Mouse (Mus musculus) C2C12 (cell line): ENCODE measurements around the gene Ncan. TPM values are rescaled to one million over a fixed set of nuclear protein-coding genes. Genes with fewer than 3 reads are reported as not detected.

Experiments
- H3K27me3 ChIP-seq: one replicate; pipeline ENCODE4 v1.6.1; 2011; ENCODE audit not compliant: control insufficient read depth, insufficient read depth, insufficient read length
- H3K36me3 ChIP-seq: one replicate; pipeline ENCODE4 v1.6.1; 2011; ENCODE audit not compliant: control insufficient read depth, insufficient read depth
- H3K4me3 ChIP-seq: one replicate; pipeline ENCODE4 v1.5.1; 2011; ENCODE audit warnings: mild to moderate bottlenecking, control low read depth; ENCODE audit not compliant: poor library complexity, insufficient read depth, severe bottlenecking
- H3K79me2 ChIP-seq: one replicate; pipeline ENCODE4 v1.6.1; 2011; ENCODE audit not compliant: control insufficient read depth, insufficient read depth
- H3K79me3 ChIP-seq: one replicate; pipeline ENCODE4 v1.6.1; 2011; ENCODE audit warnings: low read depth, control low read depth
- H3ac ChIP-seq: one replicate; pipeline ENCODE3; 2011; ENCODE audit warnings: low read depth; ENCODE audit not compliant: control insufficient read depth, insufficient read length
- CEBPB ChIP-seq: IDR thresholded peaks from one replicate; pipeline ENCODE4 v1.6.1; 2011; ENCODE audit warnings: low read depth, mild to moderate bottlenecking, control low read depth, moderate library complexity
- CTCF ChIP-seq: IDR thresholded peaks from one replicate; pipeline ENCODE4 v1.5.1; 2011; ENCODE audit not compliant: control insufficient read depth, insufficient read depth, insufficient read length
- FOSL1 ChIP-seq: IDR thresholded peaks from one replicate; pipeline ENCODE4 v1.8.0; 2011; ENCODE audit warnings: mild to moderate bottlenecking, low read length; ENCODE audit not compliant: poor library complexity, insufficient read depth, severe bottlenecking
- MAX ChIP-seq: IDR thresholded peaks from one replicate; pipeline ENCODE4 v1.6.1; 2011; ENCODE audit warnings: mild to moderate bottlenecking, control low read depth
- MYOD1 ChIP-seq: IDR thresholded peaks from one replicate; pipeline ENCODE4 v1.6.1; 2011; ENCODE audit warnings: low read depth; ENCODE audit not compliant: control insufficient read depth, insufficient read length
- MYOG ChIP-seq: IDR thresholded peaks from one replicate; pipeline ENCODE4 v1.6.1; 2011; ENCODE audit not compliant: control insufficient read depth, insufficient read length; ENCODE audit errors: extremely low read depth
- USF1 ChIP-seq: IDR thresholded peaks from one replicate; pipeline ENCODE4 v1.6.1; 2011; ENCODE audit warnings: low read depth, mild to moderate bottlenecking, control low read depth, moderate library complexity
- polyA plus RNA-seq: library from polyadenylated mRNA; unstranded; fragments of >200 nt; fragmentation: generic; extraction: Trizol; gene quantifications from one replicate; pipeline ENCODE4 v1.2.1, GENCODE M21; 2012; ENCODE audit warnings: missing spikeins

The Ncan gene
- polyA plus RNA-seq, 1 experiment, result not detected

- peaks cover 43% of the 10 kb centered on the region for H3K27me3 ChIP-seq
These were observed 1.7 kb downstream of the Ncan start for GRCm38 (mm10) chr8:70118726-70119700.

GRCm38 (mm10) chr8:70117611-70118010 is 3.1 kb downstream of the Ncan start:
- no peak for TF ChIP-seq FOSL1
- no peak for TF ChIP-seq MYOD1
- no peak for TF ChIP-seq CTCF
- TF ChIP-seq USF1, result no peak
- TF ChIP-seq CEBPB, result no peak
- H3K4me3 ChIP-seq, result no peak overlapping the region
- no peak overlapping the region for H3ac ChIP-seq
- H3K27me3 ChIP-seq, result peaks cover 50% of the 10 kb centered on the region
- H3K79me3 ChIP-seq, result no peaks in the 10 kb centered on the region
- H3K79me2 ChIP-seq, result no peaks in the 10 kb centered on the region
- no peaks in the 10 kb centered on the region for H3K36me3 ChIP-seq

More at GRCm38 (mm10) chr8:70118726-70119700, 1.7 kb downstream of the Ncan start:
- no peaks in the 10 kb centered on the region for H3K36me3 ChIP-seq
- no peak overlapping the region for H3ac ChIP-seq
- TF ChIP-seq MYOD1 (no peak), FOSL1 (no peak), CEBPB (no peak)
- no peaks in the 10 kb centered on the region for H3K79me3 ChIP-seq
- H3K79me2 ChIP-seq, result no peaks in the 10 kb centered on the region
- H3K4me3 ChIP-seq, result no peak overlapping the region

- no peak overlapping the region for H3K4me3 ChIP-seq
- no peak for TF ChIP-seq USF1
- no peak for TF ChIP-seq MYOD1
- no peak for TF ChIP-seq CTCF
- TF ChIP-seq MAX, result no peak
- TF ChIP-seq MYOG, result no peak
- TF ChIP-seq CEBPB, result no peak
- no peak for TF ChIP-seq FOSL1
- H3K36me3 ChIP-seq, result no peaks in the 10 kb centered on the region
- H3K79me3 ChIP-seq, result no peaks in the 10 kb centered on the region
- peaks cover 72% of the 10 kb centered on the region for H3K27me3 ChIP-seq
- no peaks in the 10 kb centered on the region for H3K79me2 ChIP-seq
- H3ac ChIP-seq, result no peak overlapping the region
These were observed 5.8 kb downstream of the Ncan start for GRCm38 (mm10) chr8:70114892-70115291.

- Histone ChIP-seq H3K27me3 (peaks cover 72% of the 10 kb centered on the region), H3ac (no peak overlapping the region), H3K36me3 (no peaks in the 10 kb centered on the region), H3K4me3 (no peak overlapping the region), H3K79me2 (no peaks in the 10 kb centered on the region), H3K79me3 (no peaks in the 10 kb centered on the region)
- TF ChIP-seq MAX (no peak), USF1 (no peak), CTCF (no peak)
These were observed 6.2 kb downstream of the Ncan start for GRCm38 (mm10) chr8:70114488-70114887.

GRCm38 (mm10) chr8:70112401-70113016 is 8.2 kb downstream of the Ncan start:
- H3K36me3 ChIP-seq, result no peaks in the 10 kb centered on the region
- H3K4me3 ChIP-seq, result no peak overlapping the region
- no peak overlapping the region for H3ac ChIP-seq
- TF ChIP-seq USF1, result no peak
- no peak for TF ChIP-seq MAX
- TF ChIP-seq FOSL1, result no peak
- TF ChIP-seq MYOG, result no peak
- H3K79me2 ChIP-seq, result no peaks in the 10 kb centered on the region
- H3K79me3 ChIP-seq, result no peaks in the 10 kb centered on the region
- H3K27me3 ChIP-seq, result peaks cover 75% of the 10 kb centered on the region

- Histone ChIP-seq H3ac (no peak overlapping the region), H3K79me3 (no peaks in the 10 kb centered on the region), H3K79me2 (no peaks in the 10 kb centered on the region), H3K4me3 (no peak overlapping the region), H3K36me3 (no peaks in the 10 kb centered on the region), H3K27me3 (peaks cover 78% of the 10 kb centered on the region)
- no peak for TF ChIP-seq MAX
- TF ChIP-seq CTCF, result no peak
- no peak for TF ChIP-seq FOSL1
- TF ChIP-seq CEBPB, result no peak
- TF ChIP-seq MYOG, result no peak
- no peak for TF ChIP-seq USF1
These were observed 9.4 kb downstream of the Ncan start for GRCm38 (mm10) chr8:70111192-70111795.
